Mouse (Mus musculus) liver, embryonic 13.5 days (tissue): Measurements from ENCODE around the gene Fbxw8. TPM values are rescaled to one million over a fixed set of nuclear protein-coding genes. Genes with fewer than 3 reads are reported as not detected.

Source experiments
- ATAC-seq: fragments of 200-750 bp; cut with Nextera tagmentation; 2 replicates; pipeline ENCODE4 v1.8.0; 2017; ENCODE audit warnings: low read depth, mild to moderate bottlenecking, moderate number of reproducible peaks, moderate library complexity
- DNase-seq: peaks from one replicate; pipeline ENCODE4 v3.0.0; 2022
- H3K27ac ChIP-seq: fragments of 300-500 bp; sonication (generic); 2 replicates; pipeline ENCODE4 v1.5.1; 2015; ENCODE audit warnings: moderate library complexity, mild to moderate bottlenecking, inconsistent platforms
- H3K27me3 ChIP-seq: fragments of 300-500 bp; sonication (generic); 2 replicates; pipeline ENCODE4 v1.6.1; 2015; ENCODE audit warnings: mild to moderate bottlenecking, inconsistent platforms
- H3K36me3 ChIP-seq: fragments of 300-500 bp; sonication (generic); 2 replicates; pipeline ENCODE4 v1.6.1; 2015; ENCODE audit warnings: mild to moderate bottlenecking, inconsistent platforms
- H3K4me1 ChIP-seq: fragments of 300-500 bp; sonication (generic); replicated peaks from 2 replicates; pipeline ENCODE4 v1.6.1; 2015; ENCODE audit warnings: inconsistent platforms
- H3K4me2 ChIP-seq: fragments of 300-500 bp; sonication (generic); 2 replicates; pipeline ENCODE4 v1.6.1; 2015; ENCODE audit warnings: inconsistent platforms, mild to moderate bottlenecking, moderate library complexity
- H3K4me3 ChIP-seq: fragments of 300-500 bp; sonication (generic); replicated peaks from 2 replicates; pipeline ENCODE4 v1.5.1; 2015; ENCODE audit warnings: mild to moderate bottlenecking, inconsistent platforms
- H3K9ac ChIP-seq: fragments of 300-500 bp; sonication (generic); 2 replicates; pipeline ENCODE4 v1.6.1; 2015; ENCODE audit warnings: mild to moderate bottlenecking, inconsistent platforms
- H3K9me3 ChIP-seq: fragments of 300-500 bp; sonication (generic); replicated peaks from 2 replicates; pipeline ENCODE4 v1.6.1; 2016; ENCODE audit warnings: inconsistent platforms
- WGBS: fragments of 180-500 bp; shearing (Covaris S2); methylation state at CpG from one replicate; pipeline ENCODE4 v1.1.7; 2015; ENCODE audit not compliant: insufficient replicate concordance; 5-methylcytosine and 5-hydroxymethylcytosine counted together
- polyA plus RNA-seq: library from polyadenylated mRNA; unstranded; fragments of >200 nt; fragmentation: Nextera tagmentation; extraction: Ambion mirVana; gene quantifications from 2 replicates; pipeline ENCODE4 v1.2.1, GENCODE M21; 2015

The Fbxw8 gene
- polyA plus RNA-seq, 1 experiment from 2014 or later = 10.0 TPM

DNA sequence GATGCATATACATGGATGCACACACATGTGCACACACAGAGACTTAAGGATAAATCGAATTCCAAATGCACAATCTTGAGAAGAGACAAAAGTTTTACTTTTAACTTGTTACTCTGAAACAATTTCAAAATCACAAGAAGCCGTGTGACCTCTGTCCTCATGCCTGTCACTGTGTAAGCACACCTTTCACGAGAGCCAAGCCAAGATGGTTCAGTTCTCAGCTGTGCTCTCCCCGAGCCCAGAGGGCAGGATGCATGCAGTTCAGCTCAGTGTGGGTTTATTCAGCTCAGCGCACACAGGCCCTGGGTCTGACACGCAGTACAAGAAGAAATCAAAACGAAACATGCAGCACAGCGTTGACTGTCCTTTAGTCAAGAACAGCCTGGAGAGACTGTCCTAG is 49.7 kb downstream of the Fbxw8 start:
- Histone ChIP-seq H3K9ac (no peak overlapping the region), H3K4me3 (no peak overlapping the region), H3K27me3 (no peaks in the 10 kb centered on the region), H3K4me2 (no peak overlapping the region), H3K27ac (no peak overlapping the region), H3K4me1 (no peaks in the 10 kb centered on the region; the same call in 1 of the 2 replicates), H3K36me3 (peaks cover 43% of the 10 kb centered on the region), H3K9me3 (no peaks in the 10 kb centered on the region)
- WGBS = 83% methylated on average over 8 of the region's 8 CpGs
- no peak; the same call in 1 of the 2 replicates for ATAC-seq
- no peak for DNase-seq

GRCm38 (mm10) chr5:118099870-118100478 is 55.3 kb downstream of the Fbxw8 start:
- ATAC-seq (no peak), DNase-seq (no peak)
- 84% methylated on average over 8 of the region's 8 CpGs for WGBS
- Histone ChIP-seq H3K9me3 (no peaks in the 10 kb centered on the region), H3K27ac (no peak overlapping the region), H3K9ac (no peak overlapping the region), H3K36me3 (peaks cover 31% of the 10 kb centered on the region), H3K27me3 (no peaks in the 10 kb centered on the region), H3K4me3 (no peak overlapping the region), H3K4me2 (no peak overlapping the region), H3K4me1 (no peaks in the 10 kb centered on the region)

GRCm38 (mm10) chr5:118099069-118099869 is 56.0 kb downstream of the Fbxw8 start:
- no peak overlapping the region for H3K27ac ChIP-seq
- DNase-seq = no peak
- H3K4me2 ChIP-seq = no peak overlapping the region
- H3K27me3 ChIP-seq = no peaks in the 10 kb centered on the region
- H3K4me1 ChIP-seq = no peaks in the 10 kb centered on the region
- H3K9me3 ChIP-seq = no peaks in the 10 kb centered on the region
- no peak for ATAC-seq
- no peak overlapping the region for H3K9ac ChIP-seq
- WGBS = 75% methylated on average over 11 of the region's 11 CpGs
- no peak overlapping the region for H3K4me3 ChIP-seq
- H3K36me3 ChIP-seq = peaks cover 37% of the 10 kb centered on the region

DNA sequence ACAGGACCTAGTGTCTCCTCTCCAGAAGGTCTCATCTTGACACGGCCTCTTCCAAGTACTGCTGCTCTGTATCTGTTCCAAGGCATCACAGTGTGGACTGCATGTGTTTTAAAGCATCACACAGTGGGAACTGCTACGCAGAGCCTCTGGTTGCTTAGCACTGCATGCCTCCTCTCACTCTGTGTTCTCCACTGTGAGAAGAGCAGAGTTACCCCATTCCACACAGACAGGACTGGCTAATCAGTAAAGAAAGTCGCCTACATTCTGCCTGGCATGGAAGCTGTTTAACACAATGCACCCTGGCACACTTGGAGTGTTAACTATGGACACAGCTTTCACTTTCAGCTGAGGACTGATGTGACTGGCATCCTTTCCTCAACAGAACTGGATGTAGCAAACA is 58.9 kb downstream of the Fbxw8 start:
- Histone ChIP-seq H3K4me3 (no peak overlapping the region), H3K4me1 (no peaks in the 10 kb centered on the region), H3K9ac (no peak overlapping the region), H3K9me3 (no peaks in the 10 kb centered on the region), H3K27me3 (no peaks in the 10 kb centered on the region), H3K4me2 (no peak overlapping the region), H3K27ac (no peak overlapping the region), H3K36me3 (peaks cover 67% of the 10 kb centered on the region)
- 82% methylated on average over 3 of the region's 3 CpGs for WGBS
- ATAC-seq = no peak
- no peak for DNase-seq

DNA sequence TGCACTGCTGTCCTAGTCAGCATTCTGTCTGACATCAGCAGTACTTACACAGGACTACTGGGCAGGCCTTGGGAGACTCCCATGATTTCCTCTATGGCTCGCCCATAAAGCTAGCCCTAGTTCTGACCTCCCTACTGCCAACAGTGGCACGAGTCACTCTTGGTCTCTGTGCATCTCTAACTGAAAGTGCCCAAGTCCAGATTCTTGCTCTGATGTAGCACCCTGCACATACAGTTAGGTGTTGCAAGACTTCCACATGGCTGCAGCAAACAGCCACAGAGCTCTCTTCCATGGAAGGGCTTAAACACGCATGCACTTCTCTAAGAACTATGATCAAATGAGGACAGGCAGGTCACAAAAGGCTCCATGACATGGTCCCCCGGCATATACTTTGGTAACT is 59.4 kb downstream of the Fbxw8 start:
- Histone ChIP-seq H3K9ac (no peak overlapping the region), H3K36me3 (peaks cover 67% of the 10 kb centered on the region), H3K27ac (no peak overlapping the region), H3K27me3 (no peaks in the 10 kb centered on the region), H3K4me1 (no peaks in the 10 kb centered on the region), H3K4me3 (no peak overlapping the region), H3K9me3 (no peaks in the 10 kb centered on the region), H3K4me2 (no peak overlapping the region)
- ATAC-seq = no peak
- WGBS = 56% methylated on average over 4 of the region's 4 CpGs
- no peak for DNase-seq

DNA sequence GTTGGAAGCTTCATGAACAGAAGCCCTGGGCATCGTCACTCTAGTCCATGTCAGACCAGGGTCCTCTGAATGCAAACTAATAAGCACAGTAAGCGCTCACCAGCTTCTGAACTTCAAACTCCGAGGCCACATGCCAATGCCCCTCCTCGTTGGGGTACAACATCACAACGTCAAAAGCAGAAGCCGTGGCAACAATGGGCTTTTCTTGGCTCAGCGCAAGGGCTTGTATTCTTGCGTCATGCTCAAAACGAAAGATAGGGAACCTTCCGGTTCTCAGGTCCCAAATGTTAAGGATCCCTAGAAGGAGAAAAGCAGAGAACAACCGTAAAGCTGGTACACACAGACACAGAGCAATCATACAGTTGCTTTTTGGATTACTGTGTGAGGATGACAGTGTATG is 59.8 kb downstream of the Fbxw8 start:
- Histone ChIP-seq H3K27me3 (no peaks in the 10 kb centered on the region), H3K36me3 (peaks cover 69% of the 10 kb centered on the region), H3K9ac (no peak overlapping the region), H3K4me3 (no peak overlapping the region), H3K9me3 (no peaks in the 10 kb centered on the region), H3K4me1 (no peaks in the 10 kb centered on the region), H3K4me2 (no peak overlapping the region), H3K27ac (no peak overlapping the region)
- WGBS = 76% methylated on average over 11 of the region's 11 CpGs
- ATAC-seq = no peak
- DNase-seq = no peak

DNA sequence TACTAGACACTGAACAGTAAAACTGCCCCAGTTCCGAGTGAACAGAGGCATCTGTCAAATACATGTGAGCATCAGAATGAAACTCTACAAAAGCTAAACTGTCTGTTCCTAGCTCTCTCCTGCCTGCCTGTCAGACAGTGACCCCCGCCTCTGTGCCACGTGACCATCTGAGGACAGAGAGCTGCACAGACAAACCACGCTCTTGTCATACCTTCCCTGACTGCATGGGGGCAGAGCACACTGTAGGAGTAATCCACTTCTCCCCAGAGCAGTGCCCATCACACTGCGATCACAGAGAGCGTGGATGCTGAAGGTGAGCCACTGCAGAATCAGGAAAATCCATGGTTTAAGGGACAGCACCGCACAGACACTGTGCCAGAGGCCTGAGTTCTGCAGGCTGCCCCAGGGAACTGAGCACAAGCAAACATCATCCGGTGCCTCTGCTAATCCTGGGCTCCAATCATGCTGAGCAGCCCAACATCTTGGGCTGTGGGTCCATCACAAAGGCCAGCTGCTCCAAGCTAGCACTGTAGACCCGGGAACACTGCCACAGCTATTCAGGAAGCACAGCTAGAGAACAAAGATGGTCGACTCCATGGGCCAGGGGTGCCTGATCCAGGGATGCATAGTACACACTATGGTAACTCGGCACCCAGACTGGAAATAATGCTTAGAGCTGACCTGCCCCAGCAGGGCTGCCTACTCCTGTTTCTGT is 61.8 kb downstream of the Fbxw8 start:
- no peak for ATAC-seq
- Histone ChIP-seq H3K9me3 (no peaks in the 10 kb centered on the region), H3K4me1 (no peaks in the 10 kb centered on the region), H3K27ac (no peak overlapping the region), H3K4me3 (no peak overlapping the region), H3K4me2 (no peak overlapping the region), H3K9ac (no peak overlapping the region), H3K36me3 (peaks cover 75% of the 10 kb centered on the region), H3K27me3 (no peaks in the 10 kb centered on the region)
- no peak for DNase-seq
- 74% methylated on average over 11 of the region's 11 CpGs for WGBS

- H3K4me2 ChIP-seq = no peak overlapping the region
- H3K4me3 ChIP-seq = no peak overlapping the region
- H3K36me3 ChIP-seq = peaks cover 67% of the 10 kb centered on the region
- H3K9ac ChIP-seq = no peak overlapping the region
- WGBS = 69% methylated on average over 2 of the region's 2 CpGs
- no peak for ATAC-seq
- H3K4me1 ChIP-seq = no peaks in the 10 kb centered on the region
- no peak overlapping the region for H3K27ac ChIP-seq
- peak; percentile 22 for DNase-seq
- H3K9me3 ChIP-seq = no peaks in the 10 kb centered on the region
- H3K27me3 ChIP-seq = no peaks in the 10 kb centered on the region
These were observed 64.4 kb downstream of the Fbxw8 start for GRCm38 (mm10) chr5:118090837-118091236.

GRCm38 (mm10) chr5:118090101-118090500 is 65.2 kb downstream of the Fbxw8 start:
- Histone ChIP-seq H3K4me3 (no peak overlapping the region), H3K4me2 (no peak overlapping the region), H3K36me3 (peaks cover 61% of the 10 kb centered on the region), H3K27ac (no peak overlapping the region), H3K27me3 (no peaks in the 10 kb centered on the region), H3K9me3 (no peaks in the 10 kb centered on the region), H3K9ac (no peak overlapping the region), H3K4me1 (no peaks in the 10 kb centered on the region)
- ATAC-seq (no peak), DNase-seq (no peak)
- WGBS = 90% methylated on average over 6 of the region's 6 CpGs

- WGBS = 70% methylated on average over 7 of the region's 7 CpGs
- Histone ChIP-seq H3K27me3 (no peaks in the 10 kb centered on the region), H3K9ac (no peak overlapping the region), H3K27ac (no peak overlapping the region), H3K9me3 (no peaks in the 10 kb centered on the region), H3K4me1 (no peaks in the 10 kb centered on the region), H3K4me2 (no peak overlapping the region), H3K4me3 (no peak overlapping the region), H3K36me3 (peaks cover 59% of the 10 kb centered on the region)
- DNase-seq (no peak), ATAC-seq (no peak)
These were observed 66.2 kb downstream of the Fbxw8 start for GRCm38 (mm10) chr5:118089102-118089501.

GRCm38 (mm10) chr5:118086956-118087355 is 68.3 kb downstream of the Fbxw8 start:
- DNase-seq (no peak), ATAC-seq (no peak)
- Histone ChIP-seq H3K36me3 (peaks cover 37% of the 10 kb centered on the region), H3K4me1 (peaks cover 10% of the 10 kb centered on the region; the same call in 1 of the 2 replicates), H3K9ac (no peak overlapping the region), H3K27me3 (no peaks in the 10 kb centered on the region), H3K27ac (no peak overlapping the region), H3K9me3 (no peaks in the 10 kb centered on the region), H3K4me3 (no peak overlapping the region), H3K4me2 (no peak overlapping the region)
- WGBS = 69% methylated on average over 7 of the region's 7 CpGs
